Mouse (Mus musculus) erythroid progenitor cell, adult 5-6 weeks (primary cell): ENCODE measurements at regions not wholly inside any gene's neighbourhood (a gene's known extent, or its start where the extent isn't known, plus 50 kb on each side); places are given as distances from the start of the nearest gene placed in this dataset.

Experiments used
- ATAC-seq: replicated peaks from 2 replicates; pipeline ENCODE4 v1.8.0; 2016; ENCODE audit warnings: moderate number of reproducible peaks, mild to moderate bottlenecking, moderate TSS enrichment, inconsistent platforms; ENCODE audit not compliant: poor library complexity, low FRiP score, severe bottlenecking

- no peak for ATAC-seq
Measured at GRCm38 (mm10) chr16:76474481-76474880, 100.9 kb upstream of the Nrip1 start.

GRCm38 (mm10) chr16:76472386-76472785, 98.8 kb upstream of the Nrip1 start:
- ATAC-seq, result no peak

DNA sequence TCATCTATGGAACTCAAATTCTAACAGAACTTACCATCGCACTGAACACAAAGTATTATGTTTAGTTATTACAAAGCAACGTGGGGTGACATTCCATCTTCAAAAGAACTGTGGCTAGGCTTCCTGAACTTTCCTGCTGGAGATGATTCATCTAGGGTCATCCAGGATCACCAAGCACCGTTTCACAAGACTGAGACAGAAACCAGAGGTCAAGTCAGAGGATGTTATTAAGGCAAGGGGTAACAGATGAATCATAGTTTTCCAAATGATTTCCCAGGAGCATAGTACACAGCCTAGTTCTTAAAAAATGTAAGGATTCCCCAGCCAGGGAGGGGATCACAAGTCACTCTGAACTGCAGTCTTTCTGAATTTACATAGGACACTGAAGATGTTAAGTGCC, 97.5 kb upstream of the Nrip1 start:
- no peak for ATAC-seq

DNA sequence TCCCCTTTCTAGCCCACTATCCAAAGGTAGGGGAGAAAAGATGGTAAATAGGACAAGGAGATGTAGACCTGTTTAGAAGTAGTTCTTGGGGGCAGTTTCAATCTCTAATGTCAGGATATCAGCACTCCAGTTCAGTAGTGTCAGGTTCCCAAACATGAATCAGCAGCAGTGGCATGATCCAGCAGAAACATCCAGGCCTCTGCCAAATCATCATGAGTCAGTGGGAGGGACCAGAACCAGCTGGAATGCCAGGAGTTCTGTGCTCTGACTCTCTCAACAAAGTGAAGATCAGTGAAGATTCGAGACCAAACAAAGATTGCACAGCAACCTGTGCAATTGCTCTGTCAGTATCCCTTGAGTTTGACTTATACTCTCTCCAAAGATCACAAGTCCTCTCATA, 85.9 kb upstream of the Nrip1 start:
- ATAC-seq, result no peak

DNA sequence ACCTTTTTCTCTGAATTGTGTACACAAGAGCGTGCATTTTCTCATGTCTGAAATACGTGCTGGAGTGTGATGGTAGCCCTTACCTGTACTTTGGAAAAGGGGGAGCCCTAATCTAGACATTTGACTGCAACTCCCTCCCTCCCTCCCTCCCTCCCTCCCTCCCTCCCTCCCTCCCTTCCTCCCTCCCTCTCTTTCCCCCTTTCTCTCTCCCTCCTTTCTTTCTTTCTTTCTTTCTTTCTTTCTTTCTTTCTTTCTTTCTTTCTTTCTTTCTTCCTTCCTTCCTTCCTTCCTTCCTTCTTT, 82.6 kb upstream of the Nrip1 start:
- peak; percentile 55; the same call in 1 of the 2 replicates for ATAC-seq

- peak; percentile 93 for ATAC-seq
Measured at GRCm38 (mm10) chr16:76455499-76456299, 82.1 kb upstream of the Nrip1 start.

GRCm38 (mm10) chr16:76454741-76455465, 81.3 kb upstream of the Nrip1 start:
- ATAC-seq, result no peak

DNA sequence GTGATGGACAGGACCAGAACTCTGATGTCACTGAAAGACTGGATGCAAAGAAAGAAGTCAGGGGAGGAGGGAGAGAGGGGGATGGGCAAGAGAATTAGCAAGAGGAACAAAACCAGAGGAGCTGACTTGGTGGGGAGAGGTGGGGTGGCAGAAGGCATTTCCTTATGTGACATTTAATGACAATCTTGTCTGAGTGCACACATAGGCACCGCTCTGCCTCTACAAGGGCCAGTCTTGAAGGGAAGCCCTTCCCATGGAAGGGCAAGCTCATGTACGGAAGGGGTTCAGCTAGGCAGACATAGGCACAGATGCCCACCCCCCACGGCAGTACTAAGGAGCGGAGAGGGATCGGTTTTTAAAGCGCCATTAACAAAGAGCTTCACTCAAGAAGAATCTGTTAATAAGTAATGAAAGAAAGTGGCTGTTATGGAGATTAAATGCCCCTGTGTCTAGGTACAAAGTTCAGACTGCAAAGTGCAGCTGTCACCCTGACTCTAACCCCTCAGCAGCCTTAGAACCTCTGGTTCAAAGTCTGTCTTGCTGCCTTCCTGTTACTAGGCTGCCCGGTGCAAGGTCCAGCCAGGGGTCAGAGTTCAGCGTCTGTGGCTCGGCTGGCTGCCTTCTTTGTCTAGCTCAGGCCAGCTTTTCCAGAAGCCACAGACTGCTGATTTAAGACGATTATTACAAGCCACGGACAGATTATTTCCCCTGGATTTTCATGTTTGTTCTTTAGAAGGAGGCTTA, 80.0 kb upstream of the Nrip1 start:
- no peak for ATAC-seq

- ATAC-seq, result no peak
Measured at GRCm38 (mm10) chr16:76448773-76449172, 75.1 kb upstream of the Nrip1 start.

DNA sequence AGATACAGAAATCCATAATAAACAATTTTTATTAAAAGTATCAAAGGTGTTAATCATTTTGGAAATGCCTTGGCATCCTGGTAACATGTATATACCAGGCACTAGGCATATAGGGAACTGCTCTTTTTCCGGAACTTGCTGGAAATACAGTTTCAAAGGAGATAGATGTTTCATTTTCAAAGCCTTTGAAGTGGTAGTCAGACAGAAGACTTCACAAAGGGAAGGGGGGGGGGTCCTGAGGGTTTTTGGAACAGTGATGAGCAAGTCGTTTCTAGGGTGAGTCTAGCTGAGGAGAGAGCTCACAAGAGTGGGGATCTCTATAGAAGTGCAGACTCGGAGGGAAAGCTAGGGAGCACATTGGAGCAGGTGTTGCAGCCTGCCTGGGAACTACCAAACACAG, 73.4 kb upstream of the Nrip1 start:
- no peak for ATAC-seq

DNA sequence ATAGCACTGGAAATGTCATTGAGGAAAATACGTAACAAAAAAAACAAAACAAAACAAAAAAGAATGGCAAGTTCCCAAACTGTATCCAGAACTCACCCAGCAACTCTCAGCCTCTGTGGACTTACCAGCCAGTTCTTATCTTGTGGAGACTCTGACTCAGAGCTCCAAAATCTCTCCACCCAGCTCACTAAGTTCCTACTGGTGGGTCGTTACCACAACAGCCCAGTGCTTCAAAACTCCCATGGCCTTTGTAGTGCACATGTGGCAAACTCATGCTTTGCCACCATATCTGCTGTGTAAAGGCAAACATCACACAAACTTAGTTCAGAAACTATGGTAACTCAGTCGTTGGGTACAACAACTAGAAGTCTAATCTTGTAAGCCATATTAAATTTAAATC, 71.0 kb upstream of the Nrip1 start:
- no peak for ATAC-seq

- ATAC-seq, result no peak
Measured at GRCm38 (mm10) chr16:76442635-76443034, 69.0 kb upstream of the Nrip1 start.

- peak; percentile 72 for ATAC-seq
Measured at GRCm38 (mm10) chr16:76441803-76442448, 68.3 kb upstream of the Nrip1 start.

DNA sequence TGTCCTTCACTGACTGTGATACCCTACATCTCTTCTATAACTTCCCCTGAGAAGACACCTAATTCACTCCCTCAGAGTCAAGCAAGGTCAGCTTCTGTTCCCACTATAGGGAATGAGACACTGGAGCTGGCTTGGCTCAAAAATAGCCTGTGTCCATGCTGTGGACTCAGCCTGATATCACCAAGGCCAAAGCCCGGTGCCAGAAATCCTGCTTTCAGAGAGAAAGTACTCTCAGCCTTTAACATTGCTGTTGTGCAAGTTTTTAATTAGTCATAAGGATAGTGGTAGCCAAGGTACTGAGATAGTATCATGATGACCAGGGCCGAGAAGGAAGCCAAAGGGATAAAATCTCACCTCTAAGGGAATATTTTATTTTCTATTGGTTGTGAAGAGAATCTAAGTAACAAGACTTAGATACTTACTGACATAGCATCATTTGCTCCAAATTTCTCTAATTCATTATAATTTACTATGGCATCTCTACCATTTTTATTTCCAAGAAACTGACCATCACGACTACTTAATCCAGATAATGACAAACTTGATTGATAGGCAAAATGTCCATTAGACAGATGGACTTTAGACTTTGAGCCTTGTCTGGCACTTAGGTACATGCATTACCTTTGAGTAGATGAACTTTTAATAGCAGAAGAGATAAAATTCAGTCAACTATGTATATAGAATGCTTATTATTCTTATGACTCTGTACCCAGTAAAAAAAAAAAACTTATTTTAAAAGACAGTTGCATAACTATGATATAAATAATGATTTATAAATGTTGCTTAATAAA, 64.7 kb upstream of the Nrip1 start:
- ATAC-seq, result no peak

GRCm38 (mm10) chr16:76436290-76436689, 62.7 kb upstream of the Nrip1 start:
- no peak for ATAC-seq

DNA sequence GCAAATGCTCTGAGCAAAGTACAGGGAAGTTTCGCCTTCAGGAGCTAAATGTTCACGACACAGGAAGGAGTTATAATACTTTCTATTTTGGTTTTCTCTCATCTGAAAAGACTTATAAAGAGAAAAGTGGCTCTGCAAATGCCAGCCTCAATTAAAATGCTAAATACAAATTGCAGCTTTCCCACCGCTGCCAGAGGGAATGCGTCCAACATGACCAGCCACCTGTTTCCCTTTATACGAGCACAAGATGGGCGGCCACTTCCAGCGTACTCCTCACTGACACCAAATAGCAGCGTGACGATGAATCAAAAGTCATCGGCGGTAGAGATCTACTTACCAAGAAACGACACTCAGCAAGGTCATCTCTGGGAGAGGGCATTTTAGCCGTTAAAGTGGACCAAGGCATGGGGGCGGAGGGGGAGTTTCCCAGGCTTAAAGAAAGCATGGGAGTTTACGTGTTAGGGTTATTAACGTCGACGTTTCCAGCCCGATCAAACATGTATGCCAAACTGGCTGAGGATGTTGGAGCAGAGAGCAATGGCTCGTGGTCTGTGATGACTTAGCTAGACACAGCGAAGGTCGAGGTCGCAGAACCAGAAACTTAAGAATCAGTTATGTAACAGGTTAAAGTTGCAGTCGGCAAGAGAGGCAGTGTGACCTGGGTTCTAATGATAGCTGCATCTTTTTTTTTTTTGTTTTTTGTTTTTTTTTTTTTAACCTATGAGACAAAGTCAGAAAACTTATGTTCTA, 59.6 kb upstream of the Nrip1 start:
- ATAC-seq, result no peak

- ATAC-seq, result no peak
Measured at GRCm38 (mm10) chr16:76432304-76432703, 58.7 kb upstream of the Nrip1 start.

DNA sequence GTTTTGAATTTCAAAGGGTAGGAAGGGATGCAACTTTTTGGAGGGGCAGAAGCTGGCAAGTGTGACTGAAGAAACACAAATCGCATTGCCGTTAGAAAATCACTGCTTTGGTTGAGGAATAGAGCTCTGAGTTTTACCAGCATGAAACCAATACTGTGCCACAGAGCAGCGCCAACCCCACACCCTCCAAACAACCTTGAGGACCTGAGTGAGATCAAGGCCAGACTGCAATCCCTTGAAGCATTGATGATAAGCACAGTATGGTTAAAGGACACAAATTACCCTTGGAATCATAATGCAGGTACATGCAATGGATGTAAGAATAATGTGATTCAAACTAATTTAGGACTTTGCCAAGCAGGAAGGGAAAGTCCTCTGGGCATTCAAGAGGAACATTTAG, 55.5 kb upstream of the Nrip1 start:
- no peak for ATAC-seq

- ATAC-seq, result no peak
Measured at GRCm38 (mm10) chr16:76423964-76424363, 50.3 kb upstream of the Nrip1 start.
